ENCODE assay signal across 23 mouse cellular contexts in genomic region chr11:70842983-70843382, GRCm38 (mm10). TPM values are rescaled to one million over a fixed set of nuclear protein-coding genes. Genes with fewer than 3 reads are reported as not detected.
A peak's percentile ranks its signal among the peaks of the same experiment; 100 is the strongest.
DNase-seq lines count a peak whose midpoint lies in the region; ATAC-seq and TF ChIP-seq lines count a peak whose summit lies in the region.
"Had no signal": no experiment of that assay in that cellular context is flagged by ENCODE, and none has a peak within 500 bp of the region (broad histone marks: within the 10 kb centered on the region; RNA-seq: fewer than 3 reads in every experiment).

No protein-coding gene starts in this region.

- no peaks in the 10 kb centered on the region for H3K9me3 ChIP-seq in kidney, embryonic 15.5 days (replicated peaks)
- no peaks in the 10 kb centered on the region for H3K9me3 ChIP-seq in liver, embryonic 12.5 days (replicated peaks)
- H3K9me3 ChIP-seq in intestine, embryonic 15.5 days: no peaks in the 10 kb centered on the region
- no peaks in the 10 kb centered on the region for H3K9me3 ChIP-seq in liver, postnatal 0 days (ENCODE audit: low read length)
- H3K9me3 ChIP-seq: embryonic facial prominence, embryonic 13.5 days; forebrain, embryonic 12.5 days; heart, embryonic 10.5 days; hindbrain, embryonic 13.5 days had no signal

- WGBS in kidney, embryonic 15.5 days: 47% methylated on average over 4 of the region's 4 CpGs
- WGBS in liver, adult 2 months: 20% methylated on average over 4 of the region's 4 CpGs
- WGBS in liver, embryonic 12.5 days (ENCODE audit: insufficient replicate concordance): 38% methylated on average over 4 of the region's 4 CpGs
- 36% methylated on average over 4 of the region's 4 CpGs for WGBS in intestine, embryonic 15.5 days
- 37% methylated on average over 4 of the region's 4 CpGs for WGBS in liver, postnatal 0 days (ENCODE audit: insufficient replicate concordance)

- no peak for TF ChIP-seq POLR2A in liver, adult 2 months (IDR thresholded peaks at IDR 0.05; ENCODE audit: extremely low read depth, insufficient read depth, low read length)

- H3K79me2 ChIP-seq in liver, adult 2 months (ENCODE audit: control insufficient read depth, insufficient read depth, low read length): peaks cover 8% of the 10 kb centered on the region

- no peak overlapping the region for H3K4me3 ChIP-seq in kidney, embryonic 15.5 days (replicated peaks)
- H3K4me3 ChIP-seq in liver, adult 2 months (ENCODE audit: insufficient read depth, low read depth, low read length): no peak overlapping the region
- no peak overlapping the region for H3K4me3 ChIP-seq in liver, embryonic 12.5 days
- no peak overlapping the region for H3K4me3 ChIP-seq in intestine, embryonic 15.5 days (replicated peaks)
- H3K4me3 ChIP-seq in liver, postnatal 0 days (ENCODE audit: low read depth, low read length): no peak overlapping the region
- H3K4me3 ChIP-seq: embryonic facial prominence, embryonic 13.5 days; forebrain, embryonic 12.5 days; hindbrain, embryonic 13.5 days had no signal

- no peak overlapping the region for H3K27ac ChIP-seq in kidney, embryonic 15.5 days
- H3K27ac ChIP-seq in liver, adult 2 months (replicated peaks; ENCODE audit: insufficient read depth, low read depth, low read length): no peak overlapping the region; the same call in 1 of the 2 replicates
- no peak overlapping the region for H3K27ac ChIP-seq in liver, embryonic 12.5 days
- H3K27ac ChIP-seq in intestine, embryonic 15.5 days: 0 out of 2 replicates have a peak overlapping the region, but pooled peaks have one; percentile 73
- 0 out of 2 replicates have a peak overlapping the region, but pooled peaks have one; percentile 11 for H3K27ac ChIP-seq in liver, postnatal 0 days (ENCODE audit: low read depth)
- H3K27ac ChIP-seq: embryonic facial prominence, embryonic 13.5 days; forebrain, embryonic 12.5 days; hindbrain, embryonic 13.5 days had no signal

- H3K4me2 ChIP-seq in kidney, embryonic 15.5 days: no peak overlapping the region
- no peak overlapping the region for H3K4me2 ChIP-seq in liver, embryonic 12.5 days
- H3K4me2 ChIP-seq in intestine, embryonic 15.5 days (replicated peaks): peak overlapping the region; percentile 19
- H3K4me2 ChIP-seq in liver, postnatal 0 days (ENCODE audit: low read depth, low read length): no peak overlapping the region
- H3K4me2 ChIP-seq: hindbrain, embryonic 13.5 days had no signal

- H3K4me1 ChIP-seq in kidney, embryonic 15.5 days: peaks cover 21% of the 10 kb centered on the region
- peaks cover 31% of the 10 kb centered on the region for H3K4me1 ChIP-seq in liver, adult 2 months (ENCODE audit: control insufficient read depth, insufficient read depth, low read length)
- peaks cover 30% of the 10 kb centered on the region for H3K4me1 ChIP-seq in liver, embryonic 12.5 days
- peaks cover 13% of the 10 kb centered on the region; the same call in 1 of the 2 replicates for H3K4me1 ChIP-seq in intestine, embryonic 15.5 days (replicated peaks)
- peaks cover 23% of the 10 kb centered on the region for H3K4me1 ChIP-seq in liver, postnatal 0 days (ENCODE audit: insufficient read depth)

- TF ChIP-seq EP300 in liver, postnatal 0 days (IDR thresholded peaks at IDR 0.05; ENCODE audit: low read depth): no peak

- TF ChIP-seq CTCF in liver, adult 2 months (IDR thresholded peaks at IDR 0.05; ENCODE audit: low read depth, low read length): no peak
- TF ChIP-seq CTCF in liver, postnatal 0 days (IDR thresholded peaks at IDR 0.05; ENCODE audit: low read depth): no peak

- H3K27me3 ChIP-seq in kidney, embryonic 15.5 days: no peaks in the 10 kb centered on the region
- H3K27me3 ChIP-seq in liver, adult 2 months (ENCODE audit: control insufficient read depth, insufficient read depth, low read length): no peaks in the 10 kb centered on the region
- 0 out of 2 replicates have a peak, but pooled peaks cover 4% of the 10 kb centered on the region for H3K27me3 ChIP-seq in liver, embryonic 12.5 days (replicated peaks)
- H3K27me3 ChIP-seq in intestine, embryonic 15.5 days (replicated peaks): no peaks in the 10 kb centered on the region
- no peaks in the 10 kb centered on the region for H3K27me3 ChIP-seq in liver, postnatal 0 days (ENCODE audit: insufficient read depth, low read length)
- H3K27me3 ChIP-seq: embryonic facial prominence, embryonic 13.5 days; hindbrain, embryonic 13.5 days had no signal

- no peaks in the 10 kb centered on the region for H3K36me3 ChIP-seq in kidney, embryonic 15.5 days
- H3K36me3 ChIP-seq in liver, adult 2 months (ENCODE audit: control insufficient read depth, insufficient read depth, low read length): no peaks in the 10 kb centered on the region
- no peaks in the 10 kb centered on the region for H3K36me3 ChIP-seq in liver, embryonic 12.5 days
- no peaks in the 10 kb centered on the region for H3K36me3 ChIP-seq in intestine, embryonic 15.5 days
- no peaks in the 10 kb centered on the region for H3K36me3 ChIP-seq in liver, postnatal 0 days (replicated peaks; ENCODE audit: insufficient read depth, low read length)
- H3K36me3 ChIP-seq: embryonic facial prominence, embryonic 13.5 days; forebrain, embryonic 12.5 days; heart, embryonic 10.5 days; hindbrain, embryonic 13.5 days had no signal

- DNase-seq in kidney, adult 9 months: peak; percentile 38
- peak; percentile 81 for DNase-seq in liver, adult 2 months (ENCODE audit: extremely low read depth, low read depth, low spot score)
- DNase-seq in liver, postnatal 0 days: peak; percentile 33
- no peak for DNase-seq in left cerebral cortex, adult 9 months (ENCODE audit: low spot score in 2 of 2)
- DNase-seq in layer of hippocampus, postnatal 36 days: no peak
- DNase-seq: adrenal gland, adult 8-10 months; cerebellum, adult 11-12 months; cerebellum, adult 9-10 months; cerebellum, postnatal 25 days; gastrocnemius, postnatal 10 days; heart, adult 18-20 months; heart, postnatal 10 days; heart, postnatal 4 days had no signal

- no peak for ATAC-seq in kidney, embryonic 15.5 days (replicated peaks; ENCODE audit: low FRiP score)
- no peak for ATAC-seq in liver, embryonic 12.5 days
- ATAC-seq in intestine, embryonic 15.5 days: peak; percentile 60
- ATAC-seq in liver, postnatal 0 days: peak; percentile 16; the same call in 1 of the 2 replicates
- ATAC-seq: forebrain, embryonic 16.5 days had no signal

- H3K9ac ChIP-seq in kidney, embryonic 15.5 days: no peak overlapping the region
- H3K9ac ChIP-seq in liver, adult 2 months (ENCODE audit: low read depth, low read length): no peak overlapping the region
- no peak overlapping the region for H3K9ac ChIP-seq in liver, embryonic 12.5 days
- H3K9ac ChIP-seq in intestine, embryonic 15.5 days: no peak overlapping the region
- no peak overlapping the region for H3K9ac ChIP-seq in liver, postnatal 0 days (replicated peaks)
- H3K9ac ChIP-seq: forebrain, embryonic 12.5 days had no signal

RNA-seq across cellular contexts. Expression of gene Rabep1, which starts 1.6 kb away (rescaled TPM):
- polyA plus RNA-seq in kidney, embryonic 15.5 days (2015; fragmentation: Nextera tagmentation; extraction: Ambion mirVana): 36.5 and 36.8 TPM in 2 replicates
- total RNA-seq in liver, adult 2 months (2014; rRNA removed): 27.9 and 29.1 TPM in 2 replicates
- 3.3 and 3.5 TPM in 2 replicates for polyA plus RNA-seq in liver, adult 2 months (2012; rRNA removed)
- 21.1 and 23.0 TPM in 2 replicates for polyA plus RNA-seq in liver, embryonic 12.5 days (2016; fragmentation: Nextera tagmentation; extraction: Ambion mirVana)
- 51.4 and 53.9 TPM in 2 replicates for polyA plus RNA-seq in intestine, embryonic 15.5 days (2015; fragmentation: Nextera tagmentation; extraction: Ambion mirVana)
- 18.3 and 18.5 TPM in 2 replicates for polyA plus RNA-seq in liver, postnatal 0 days (2015; fragmentation: Nextera tagmentation; extraction: Ambion mirVana)
- total RNA-seq in layer of hippocampus, postnatal 36 days (2021): 100 to 1,000 TPM; 126 to 128 TPM

RNA-seq across cellular contexts. Expression of gene Scimp, which starts 30.6 kb away (rescaled TPM):
- 0.25 TPM in 1 of 2 replicates, not detected in the other for polyA plus RNA-seq in kidney, embryonic 15.5 days (2015; fragmentation: Nextera tagmentation; extraction: Ambion mirVana)
- total RNA-seq in liver, adult 2 months (2014; rRNA removed): 1.7 and 1.9 TPM in 2 replicates
- 0.93 and 2.0 TPM in 2 replicates for polyA plus RNA-seq in liver, adult 2 months (2012; rRNA removed)
- 0.26 and 0.41 TPM in 2 replicates for polyA plus RNA-seq in liver, embryonic 12.5 days (2016; fragmentation: Nextera tagmentation; extraction: Ambion mirVana)
- 0.70 and 0.88 TPM in 2 replicates for polyA plus RNA-seq in intestine, embryonic 15.5 days (2015; fragmentation: Nextera tagmentation; extraction: Ambion mirVana)
- polyA plus RNA-seq in liver, postnatal 0 days (2015; fragmentation: Nextera tagmentation; extraction: Ambion mirVana): 2.6 and 3.0 TPM in 2 replicates
- total RNA-seq in layer of hippocampus, postnatal 36 days (2021): not detected
- total RNA-seq: ES-E14; gastrocnemius, postnatal 10 days; gastrocnemius, postnatal 4 days; heart, postnatal 10 days; heart, postnatal 4 days had no signal
- polyA plus RNA-seq: forebrain, embryonic 12.5 days; forebrain, embryonic 16.5 days; heart, embryonic 10.5 days had no signal

Comparison
In these comparisons a context has a peak if more than half of its experiments do, and no peak if none do; other contexts are left out.
1. ATAC-seq: peak in intestine, embryonic 15.5 days (single experiment) and liver, postnatal 0 days (single experiment); none in kidney, embryonic 15.5 days (single experiment) and liver, embryonic 12.5 days (single experiment).
2. H3K27ac ChIP-seq: peak in intestine, embryonic 15.5 days (single experiment) and liver, postnatal 0 days (single experiment); none in kidney, embryonic 15.5 days (single experiment), liver, adult 2 months (single experiment) and liver, embryonic 12.5 days (single experiment).
3. DNase-seq: peak in kidney, adult 9 months (single experiment), liver, adult 2 months (single experiment) and liver, postnatal 0 days (single experiment); none in left cerebral cortex, adult 9 months (0 of 2) and layer of hippocampus, postnatal 36 days (0 of 2).